Mouse (Mus musculus) lung, postnatal 25 days (tissue): ENCODE measurements around the gene Clec16a.

Experiments
- DNase-seq: peaks from one replicate; pipeline ENCODE4 v3.0.0; 2022; ENCODE audit warnings: low spot score

Gene Clec16a

GRCm38 (mm10) chr16:10768821-10769220 lies 223.7 kb downstream of the Clec16a start:
- peak; percentile 54 for DNase-seq

- no peak for DNase-seq
Measured at GRCm38 (mm10) chr16:10769661-10770060, 224.5 kb downstream of the Clec16a start.

GRCm38 (mm10) chr16:10770531-10771325 lies 225.6 kb downstream of the Clec16a start:
- DNase-seq: no peak

- peak; percentile 53 for DNase-seq
Measured at GRCm38 (mm10) chr16:10771769-10772510, 226.8 kb downstream of the Clec16a start.

- DNase-seq: no peak
Measured at GRCm38 (mm10) chr16:10773543-10773942, 228.4 kb downstream of the Clec16a start.

GRCm38 (mm10) chr16:10774726-10775125 lies 229.6 kb downstream of the Clec16a start:
- no peak for DNase-seq

- DNase-seq: no peak
Measured at GRCm38 (mm10) chr16:10776322-10776721, 231.2 kb downstream of the Clec16a start.

- no peak for DNase-seq
Measured at GRCm38 (mm10) chr16:10777579-10778160, 232.5 kb downstream of the Clec16a start.

GRCm38 (mm10) chr16:10780631-10781120 lies 235.5 kb downstream of the Clec16a start:
- DNase-seq: no peak

- DNase-seq: no peak
Measured at GRCm38 (mm10) chr16:10781862-10782371, 236.8 kb downstream of the Clec16a start.

GRCm38 (mm10) chr16:10782377-10783151 lies 237.4 kb downstream of the Clec16a start:
- no peak for DNase-seq

- no peak for DNase-seq
Measured at GRCm38 (mm10) chr16:10783152-10783434, 238.0 kb downstream of the Clec16a start.

GRCm38 (mm10) chr16:10783451-10783850 lies 238.3 kb downstream of the Clec16a start:
- no peak for DNase-seq

- no peak for DNase-seq
Measured at GRCm38 (mm10) chr16:10783883-10784792, 239.0 kb downstream of the Clec16a start.

- DNase-seq: peak; percentile 92
Measured at GRCm38 (mm10) chr16:10784793-10785370, 239.7 kb downstream of the Clec16a start.

GRCm38 (mm10) chr16:10785371-10786231 lies 240.5 kb downstream of the Clec16a start, which contains the start of gene Socs1:
TSS of gene Socs1 (minus strand) at chr16:10785536.
- peak; percentile 89 for DNase-seq

- peak; percentile 90 for DNase-seq
Measured at GRCm38 (mm10) chr16:10786288-10786687, 241.1 kb downstream of the Clec16a start.

GRCm38 (mm10) chr16:10786782-10787547 lies 241.8 kb downstream of the Clec16a start:
- no peak for DNase-seq
